Mouse (Mus musculus): ENCODE results near the gene Gnao1.

The Gnao1 gene

GRCm38 (mm10) chr8:93809686-93810027 lies at the start of gene Gnao1:
Gene Gnao1 (plus strand): TSS chr8:93809966.
- no peak for DNase-seq

GRCm38 (mm10) chr8:93777605-93778004 lies 32.2 kb upstream of the Gnao1 start:
- no peak for DNase-seq

GRCm38 (mm10) chr8:93809226-93809625 lies 540 bp upstream of the Gnao1 start:
- peak; percentile 9 for DNase-seq

- DNase-seq, result peak; percentile 61
Observed at GRCm38 (mm10) chr8:93810028-93810858, 477 bp downstream of the Gnao1 start.

- no peak for DNase-seq
Observed at GRCm38 (mm10) chr8:93810859-93811602, 1.3 kb downstream of the Gnao1 start.

- no peak for DNase-seq
Observed at GRCm38 (mm10) chr8:93811719-93812475, 2.1 kb downstream of the Gnao1 start.

GRCm38 (mm10) chr8:93812566-93813404 lies 3.0 kb downstream of the Gnao1 start:
- DNase-seq, result no peak

GRCm38 (mm10) chr8:93813405-93813761 lies 3.6 kb downstream of the Gnao1 start:
- DNase-seq, result peak; percentile 84

- no peak for DNase-seq
Observed at GRCm38 (mm10) chr8:93814266-93814665, 4.5 kb downstream of the Gnao1 start.

- no peak for DNase-seq
Observed at GRCm38 (mm10) chr8:93816226-93816625, 6.5 kb downstream of the Gnao1 start.

- DNase-seq, result no peak
Observed at GRCm38 (mm10) chr8:93817366-93817765, 7.6 kb downstream of the Gnao1 start.

GRCm38 (mm10) chr8:93819929-93820328 lies 10.2 kb downstream of the Gnao1 start:
- DNase-seq, result no peak

GRCm38 (mm10) chr8:93821327-93821726 lies 11.6 kb downstream of the Gnao1 start:
- DNase-seq, result no peak

- DNase-seq, result no peak
Observed at GRCm38 (mm10) chr8:93825317-93825716, 15.6 kb downstream of the Gnao1 start.

GRCm38 (mm10) chr8:93830626-93831025 lies 20.9 kb downstream of the Gnao1 start:
- peak; percentile 31 for DNase-seq

- no peak for DNase-seq
Observed at GRCm38 (mm10) chr8:93835771-93836170, 26.0 kb downstream of the Gnao1 start.

GRCm38 (mm10) chr8:93839113-93839512 lies 29.3 kb downstream of the Gnao1 start:
- DNase-seq, result no peak

GRCm38 (mm10) chr8:93840486-93840885 lies 30.7 kb downstream of the Gnao1 start:
- no peak for DNase-seq

- DNase-seq, result peak; percentile 27
Observed at GRCm38 (mm10) chr8:93840956-93841752, 31.4 kb downstream of the Gnao1 start.

- no peak for DNase-seq
Observed at GRCm38 (mm10) chr8:93842574-93842973, 32.8 kb downstream of the Gnao1 start.

- DNase-seq, result no peak
Observed at GRCm38 (mm10) chr8:93843858-93844502, 34.2 kb downstream of the Gnao1 start.

All from kidney, adult 9 months (tissue).